Mouse (Mus musculus) heart, embryonic 14.5 days (tissue): ENCODE results near the gene Lin7a. TPM values are rescaled to one million over a fixed set of nuclear protein-coding genes. Genes with fewer than 3 reads are reported as not detected.
"Not testable (repeated sequence)": the region's sequence is repeated elsewhere in the genome, so short reads cannot be mapped to it uniquely, and the experiment has no call there.

Experiments used
- ATAC-seq: fragments of 200-750 bp; cut with Nextera tagmentation; 2 replicates; pipeline ENCODE4 v1.8.0; 2017; ENCODE audit warnings: low read depth, moderate TSS enrichment; ENCODE audit not compliant: insufficient number of reproducible peaks, insufficient read depth, low FRiP score
- H3K27ac ChIP-seq, 2 experiments: fragments of 200-500 bp in 1 of 2; fragments of 300-500 bp in 1 of 2; sonication (generic) in 1 of 2; replicated peaks in 1 of 2; 2 replicates each; pipeline ENCODE4 v1.5.1; 2012 to 2014; ENCODE audit warnings: low read depth in 2 of 2, low read length in 2 of 2, control low read depth in 1 of 2, mild to moderate bottlenecking in 1 of 2, mixed read lengths in 1 of 2; ENCODE audit not compliant: control insufficient read depth in 1 of 2, insufficient read depth in 1 of 2
- H3K27me3 ChIP-seq: fragments of 300-500 bp; sonication (generic); 2 replicates; pipeline ENCODE4 v1.6.1; 2014; ENCODE audit warnings: mild to moderate bottlenecking, low read length, control low read depth; ENCODE audit not compliant: control insufficient read depth, insufficient read depth
- H3K36me3 ChIP-seq: fragments of 300-500 bp; sonication (generic); 2 replicates; pipeline ENCODE4 v1.6.1; 2014; ENCODE audit warnings: mild to moderate bottlenecking, control low read depth, low read length, mixed read lengths; ENCODE audit not compliant: control insufficient read depth, insufficient read depth
- H3K4me1 ChIP-seq, 2 experiments: fragments of 200-500 bp in 1 of 2; fragments of 300-500 bp in 1 of 2; sonication (generic) in 1 of 2; 2 replicates each; pipeline ENCODE4 v1.6.1; 2012 to 2014; ENCODE audit warnings: low read length in 2 of 2, control low read depth in 1 of 2, mixed read lengths in 1 of 2; ENCODE audit not compliant: control insufficient read depth in 2 of 2, insufficient read depth in 2 of 2
- H3K4me2 ChIP-seq: fragments of 300-500 bp; sonication (generic); 2 replicates; pipeline ENCODE4 v1.6.1; 2014; ENCODE audit warnings: mild to moderate bottlenecking, low read length
- H3K4me3 ChIP-seq, 2 experiments: fragments of 200-500 bp in 1 of 2; fragments of 300-500 bp in 1 of 2; sonication (generic) in 1 of 2; 2 replicates each; pipeline ENCODE4 v1.5.1; 2012 to 2014; ENCODE audit warnings: low read length in 2 of 2, mild to moderate bottlenecking in 2 of 2, control low read depth in 1 of 2, low read depth in 1 of 2, moderate library complexity in 1 of 2; ENCODE audit not compliant: control insufficient read depth in 1 of 2, insufficient read depth in 1 of 2
- H3K9ac ChIP-seq: fragments of 300-500 bp; sonication (generic); 2 replicates; pipeline ENCODE4 v1.6.1; 2014; ENCODE audit warnings: mild to moderate bottlenecking, low read length
- H3K9me3 ChIP-seq: fragments of 300-500 bp; sonication (generic); 2 replicates; pipeline ENCODE4 v1.6.1; 2016; ENCODE audit warnings: low read length, control low read depth; ENCODE audit not compliant: control insufficient read depth
- WGBS: fragments of 180-500 bp; shearing (Covaris S2); extraction: QIAGEN DNeasy Blood & Tissue Kit; methylation state at CpG from one replicate; pipeline ENCODE4 v1.1.7; 2014; 5-methylcytosine and 5-hydroxymethylcytosine counted together
- polyA plus RNA-seq: library from polyadenylated mRNA; unstranded; fragments of >200 nt; fragmentation: Nextera tagmentation; extraction: Ambion mirVana; gene quantifications from 2 replicates; pipeline ENCODE4 v1.2.1, GENCODE M21; 2014

The Lin7a gene
- polyA plus RNA-seq, 1 experiment from 2014 or later: 2.5 TPM

- not testable (repeated sequence) for H3K36me3 ChIP-seq, H3K27ac ChIP-seq, ATAC-seq, H3K9me3 ChIP-seq, H3K4me1 ChIP-seq, H3K9ac ChIP-seq, H3K27me3 ChIP-seq, H3K4me3 ChIP-seq, H3K4me2 ChIP-seq
- 85% methylated on average over 1 of the region's 1 CpGs for WGBS
Measured at GRCm38 (mm10) chr10:107241999-107242398, 29.5 kb upstream of the Lin7a start.

- Histone ChIP-seq H3K27me3 (no peaks in the 10 kb centered on the region), H3K27ac (no peak overlapping the region), H3K4me1 (no peaks in the 10 kb centered on the region), H3K9ac (no peak overlapping the region), H3K4me3 (no peak overlapping the region), H3K4me2 (no peak overlapping the region), H3K9me3 (no peaks in the 10 kb centered on the region), H3K36me3 (no peaks in the 10 kb centered on the region)
- no peak for ATAC-seq
- 65% methylated on average over 1 of the region's 1 CpGs for WGBS
Measured at GRCm38 (mm10) chr10:107242696-107243400, 28.6 kb upstream of the Lin7a start.

- Histone ChIP-seq H3K4me2 (no peak overlapping the region), H3K9me3 (no peaks in the 10 kb centered on the region), H3K27me3 (no peaks in the 10 kb centered on the region), H3K4me1 (no peaks in the 10 kb centered on the region), H3K36me3 (no peaks in the 10 kb centered on the region), H3K4me3 (no peak overlapping the region), H3K27ac (no peak overlapping the region), H3K9ac (no peak overlapping the region)
- ATAC-seq: no peak
- 79% methylated on average over 2 of the region's 2 CpGs for WGBS
Measured at GRCm38 (mm10) chr10:107244211-107244610, 27.3 kb upstream of the Lin7a start.

GRCm38 (mm10) chr10:107244691-107245530 lies 26.6 kb upstream of the Lin7a start:
- H3K27me3 ChIP-seq: no peaks in the 10 kb centered on the region
- H3K9ac ChIP-seq: no peak overlapping the region
- H3K27ac ChIP-seq: no peak overlapping the region
- H3K4me1 ChIP-seq: no peaks in the 10 kb centered on the region
- no peaks in the 10 kb centered on the region for H3K9me3 ChIP-seq
- no peak for ATAC-seq
- H3K36me3 ChIP-seq: no peaks in the 10 kb centered on the region
- H3K4me2 ChIP-seq: no peak overlapping the region
- WGBS: 77% methylated on average over 4 of the region's 4 CpGs
- no peak overlapping the region for H3K4me3 ChIP-seq

GRCm38 (mm10) chr10:107245531-107245840 lies 26.0 kb upstream of the Lin7a start:
- no peaks in the 10 kb centered on the region for H3K9me3 ChIP-seq
- WGBS: 21% methylated on average over 2 of the region's 2 CpGs
- no peak for ATAC-seq

GRCm38 (mm10) chr10:107245961-107246460 lies 25.5 kb upstream of the Lin7a start:
- H3K4me3 ChIP-seq: no peak overlapping the region

More at GRCm38 (mm10) chr10:107245531-107245840, 26.0 kb upstream of the Lin7a start:
- H3K9ac ChIP-seq: no peak overlapping the region
- no peak overlapping the region for H3K27ac ChIP-seq
- no peaks in the 10 kb centered on the region for H3K36me3 ChIP-seq
- no peaks in the 10 kb centered on the region for H3K4me1 ChIP-seq
- H3K27me3 ChIP-seq: no peaks in the 10 kb centered on the region
- H3K4me2 ChIP-seq: no peak overlapping the region
- no peak overlapping the region for H3K4me3 ChIP-seq

GRCm38 (mm10) chr10:107247001-107247670 lies 24.4 kb upstream of the Lin7a start:
- no peak overlapping the region for H3K27ac ChIP-seq
- no peaks in the 10 kb centered on the region for H3K27me3 ChIP-seq
- H3K4me3 ChIP-seq: no peak overlapping the region
- H3K9ac ChIP-seq: no peak overlapping the region
- no peaks in the 10 kb centered on the region for H3K9me3 ChIP-seq
- no peak overlapping the region for H3K4me2 ChIP-seq
- ATAC-seq: no peak
- H3K4me1 ChIP-seq: no peaks in the 10 kb centered on the region
- WGBS: 80% methylated on average over 6 of the region's 6 CpGs
- no peaks in the 10 kb centered on the region for H3K36me3 ChIP-seq

More at GRCm38 (mm10) chr10:107245961-107246460, 25.5 kb upstream of the Lin7a start:
- no peaks in the 10 kb centered on the region for H3K36me3 ChIP-seq
- no peaks in the 10 kb centered on the region for H3K27me3 ChIP-seq
- no peak overlapping the region for H3K9ac ChIP-seq
- no peak overlapping the region for H3K27ac ChIP-seq
- H3K4me2 ChIP-seq: no peak overlapping the region
- H3K9me3 ChIP-seq: no peaks in the 10 kb centered on the region
- ATAC-seq: no peak
- no peaks in the 10 kb centered on the region for H3K4me1 ChIP-seq
- WGBS: 84% methylated on average over 2 of the region's 2 CpGs
